Mouse (Mus musculus) layer of hippocampus, adult 11-12 months (tissue): ENCODE measurements around the gene Ddc.
A peak's percentile ranks its signal among the peaks of the same experiment; 100 is the strongest.

Experiments used
- DNase-seq: peaks from one replicate; pipeline ENCODE4 v3.0.0; 2022; ENCODE audit warnings: low spot score

The Ddc gene

DNA sequence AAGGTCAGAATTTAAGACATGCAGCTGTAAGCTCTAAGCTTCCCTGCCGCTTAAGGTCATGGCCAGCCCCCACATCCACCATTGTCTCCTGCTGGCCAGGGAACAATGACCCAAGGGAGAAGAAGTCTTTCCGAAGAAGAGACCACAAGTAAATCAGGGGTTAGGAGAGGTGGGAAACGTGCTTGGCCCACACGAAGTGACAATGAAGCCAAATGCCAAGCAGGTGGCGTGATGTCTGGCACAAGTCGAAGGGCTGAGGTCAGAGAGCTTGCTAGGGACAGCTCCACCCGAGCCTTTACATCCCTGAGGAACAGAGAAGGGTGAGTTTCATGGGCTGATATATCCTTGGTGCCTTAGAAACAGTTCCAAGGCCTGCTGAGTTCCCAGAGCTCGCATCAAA, 52.9 kb downstream of the Ddc start:
- no peak for DNase-seq

- peak; percentile 43 for DNase-seq
Observed at GRCm38 (mm10) chr11:11844367-11844971, 53.5 kb downstream of the Ddc start.

DNA sequence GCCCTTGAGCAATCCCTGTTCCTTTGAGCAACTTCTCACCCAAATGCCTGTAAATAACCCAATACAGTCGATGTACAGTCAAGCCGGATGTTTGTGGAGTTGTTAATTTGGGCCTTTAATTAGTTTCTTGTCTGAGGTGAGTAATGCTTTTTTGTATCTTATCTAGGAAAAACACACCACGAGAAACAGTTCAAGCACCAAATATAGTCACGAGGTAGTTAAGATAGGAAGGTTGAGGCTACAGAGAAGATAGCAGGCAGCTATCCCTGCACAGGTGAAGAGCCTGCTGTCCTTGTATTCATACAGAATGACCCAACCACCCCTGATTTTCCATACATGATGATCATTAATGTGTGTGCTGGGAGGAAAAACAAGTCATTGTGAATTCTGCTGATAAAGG, 56.4 kb downstream of the Ddc start:
- DNase-seq = no peak

GRCm38 (mm10) chr11:11840746-11841145, 57.2 kb downstream of the Ddc start:
- DNase-seq = no peak

GRCm38 (mm10) chr11:11839874-11840273, 58.1 kb downstream of the Ddc start:
- DNase-seq = no peak

DNA sequence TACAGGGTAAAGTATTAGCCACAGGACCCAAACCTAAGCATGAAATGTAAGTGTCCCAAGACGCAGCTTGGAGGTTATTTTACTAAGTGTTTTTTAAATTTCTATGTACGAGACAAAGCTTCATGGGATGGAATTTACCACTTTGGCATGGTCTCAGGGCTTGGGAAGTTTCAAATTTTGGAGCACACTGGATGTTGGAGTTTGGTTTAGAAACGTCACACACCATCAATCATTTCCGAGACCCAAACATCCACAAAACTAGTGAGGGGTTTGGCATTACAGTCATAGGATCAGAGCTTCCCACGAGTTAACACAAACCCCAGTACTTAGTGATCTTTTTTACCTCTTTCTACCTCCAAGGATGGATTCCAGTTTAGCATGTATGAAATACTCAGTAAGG, 60.6 kb downstream of the Ddc start:
- DNase-seq = no peak

DNA sequence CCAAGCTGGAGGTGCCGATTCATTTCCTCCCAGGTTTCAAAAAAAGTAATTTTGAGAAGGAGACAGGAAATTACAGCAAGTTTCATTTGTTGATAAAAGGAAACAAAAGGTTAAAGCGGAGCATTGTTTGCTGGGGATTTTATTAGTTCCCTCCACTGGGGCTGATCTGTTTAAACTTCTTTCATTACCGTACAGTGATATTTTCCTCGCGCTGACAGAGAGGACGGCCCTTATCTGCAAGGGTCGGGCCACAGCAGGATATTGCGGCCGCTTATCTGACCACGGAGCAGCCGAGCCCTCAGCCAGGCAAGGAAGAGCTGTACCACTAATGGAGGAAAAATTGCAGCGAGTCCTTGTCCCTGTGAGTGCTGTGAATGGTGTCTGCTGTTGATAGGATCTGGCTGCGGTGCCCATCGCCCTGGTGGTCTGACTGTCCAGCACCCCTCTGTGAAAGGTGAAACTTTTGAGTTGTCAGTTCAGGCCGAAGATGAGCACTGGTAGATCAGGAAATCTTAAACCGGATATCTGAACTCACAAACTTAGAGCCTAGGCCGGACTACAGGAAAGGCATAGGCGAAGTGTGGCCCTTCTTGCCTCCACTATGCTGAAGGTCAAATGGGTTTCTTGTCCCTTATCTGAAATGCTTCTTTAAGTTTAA, 61.1 kb downstream of the Ddc start:
- no peak for DNase-seq

DNA sequence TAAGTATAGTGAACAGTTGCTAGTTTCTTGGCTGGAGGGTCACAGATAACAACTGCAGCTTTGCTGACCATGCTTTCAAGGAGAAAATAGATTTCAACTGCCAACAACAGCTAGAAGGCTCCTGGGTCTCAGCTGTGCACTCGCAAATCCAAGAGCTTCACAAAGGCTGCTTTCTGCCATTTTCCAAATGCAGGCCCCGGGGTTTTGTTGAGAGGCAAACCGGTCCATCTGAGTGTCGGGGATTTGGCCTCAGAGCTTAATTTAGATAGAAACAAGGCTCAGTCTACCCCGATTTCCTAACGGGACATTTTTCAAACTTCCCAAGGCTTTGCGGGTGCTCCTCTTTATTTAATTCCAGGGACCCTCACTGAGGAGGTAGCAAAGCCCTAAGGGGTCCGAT, 61.7 kb downstream of the Ddc start:
- DNase-seq = no peak

- DNase-seq = no peak
Observed at GRCm38 (mm10) chr11:11835791-11836190, 62.2 kb downstream of the Ddc start.

- no peak for DNase-seq
Observed at GRCm38 (mm10) chr11:11835361-11835760, 62.6 kb downstream of the Ddc start.

DNA sequence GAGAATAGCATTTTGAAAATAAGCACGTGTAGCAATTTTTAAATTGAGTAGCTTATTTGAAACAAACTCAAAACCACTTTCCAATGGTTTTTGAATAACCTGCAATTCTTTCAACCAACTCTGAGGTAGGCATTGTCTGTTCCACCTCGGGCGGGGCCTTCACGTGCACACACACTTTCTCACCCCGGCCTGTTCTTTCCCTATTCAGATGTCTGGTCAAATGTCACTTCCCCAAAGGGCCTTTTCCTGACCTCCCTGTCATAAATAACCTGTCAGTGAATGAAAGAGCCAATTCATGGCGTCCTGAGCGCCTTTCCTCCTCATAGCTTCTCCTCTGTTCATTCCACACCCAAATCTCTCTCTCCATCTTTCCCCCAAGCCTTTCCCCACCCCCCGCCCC, 64.8 kb downstream of the Ddc start:
- no peak for DNase-seq

- DNase-seq = no peak
Observed at GRCm38 (mm10) chr11:11832755-11833084, 65.2 kb downstream of the Ddc start.

DNA sequence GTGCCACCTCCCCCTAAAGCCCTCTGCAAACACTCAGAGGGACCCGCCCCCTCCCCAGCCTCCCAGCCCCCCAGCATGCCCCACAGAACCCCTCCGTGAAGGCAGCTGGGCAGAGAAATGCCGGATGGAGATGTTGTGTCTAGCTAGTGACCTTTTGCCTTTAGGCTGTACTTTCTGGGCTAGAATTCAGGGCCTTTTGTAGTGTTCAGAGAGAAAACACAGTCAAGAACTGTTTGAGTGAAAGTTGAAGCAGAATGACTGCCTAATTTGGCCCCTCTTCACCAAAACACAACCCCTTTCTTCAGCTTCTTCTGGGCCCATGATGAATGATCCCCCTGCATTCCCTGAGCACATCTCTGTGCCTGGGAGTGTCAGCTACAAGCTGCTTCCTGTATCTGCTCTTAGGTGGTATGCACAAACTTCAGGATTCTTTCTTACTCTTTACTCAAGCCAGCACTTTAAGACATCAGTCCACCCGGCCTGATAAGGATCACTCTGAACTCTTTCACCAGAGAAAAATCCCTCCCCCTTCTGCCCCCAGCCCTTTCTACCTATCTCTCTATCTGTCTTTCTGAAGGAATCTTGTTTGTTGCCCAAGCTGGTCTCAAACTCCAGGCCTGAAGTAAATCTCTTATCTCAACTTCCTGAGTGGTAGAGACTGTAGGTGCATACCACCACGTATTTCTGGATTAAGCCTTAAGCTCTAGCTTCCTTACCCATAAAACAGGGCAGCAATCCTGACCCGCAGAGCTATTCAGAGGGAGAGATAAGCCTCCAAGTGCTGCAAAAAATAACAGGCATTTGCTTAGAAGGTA, 65.8 kb downstream of the Ddc start:
- DNase-seq = no peak

DNA sequence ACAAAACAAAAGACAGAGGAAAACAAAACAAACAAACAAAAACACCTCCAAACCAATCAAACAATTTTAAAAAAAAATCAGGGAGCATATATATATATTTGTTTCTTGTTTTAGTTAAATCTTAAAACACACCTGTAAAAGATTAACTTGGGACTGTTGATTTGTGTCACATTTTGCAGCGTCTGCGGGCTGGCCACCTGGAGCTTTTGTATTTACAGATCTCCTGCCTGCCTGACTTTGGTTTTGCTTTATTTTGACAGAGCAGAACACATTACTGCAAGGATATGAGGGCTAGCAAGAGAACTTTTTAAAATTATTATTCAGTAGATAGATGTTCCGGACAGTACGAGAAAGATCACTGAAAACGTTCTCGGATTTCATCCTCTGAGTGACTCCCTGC, 66.4 kb downstream of the Ddc start:
- DNase-seq = no peak

DNA sequence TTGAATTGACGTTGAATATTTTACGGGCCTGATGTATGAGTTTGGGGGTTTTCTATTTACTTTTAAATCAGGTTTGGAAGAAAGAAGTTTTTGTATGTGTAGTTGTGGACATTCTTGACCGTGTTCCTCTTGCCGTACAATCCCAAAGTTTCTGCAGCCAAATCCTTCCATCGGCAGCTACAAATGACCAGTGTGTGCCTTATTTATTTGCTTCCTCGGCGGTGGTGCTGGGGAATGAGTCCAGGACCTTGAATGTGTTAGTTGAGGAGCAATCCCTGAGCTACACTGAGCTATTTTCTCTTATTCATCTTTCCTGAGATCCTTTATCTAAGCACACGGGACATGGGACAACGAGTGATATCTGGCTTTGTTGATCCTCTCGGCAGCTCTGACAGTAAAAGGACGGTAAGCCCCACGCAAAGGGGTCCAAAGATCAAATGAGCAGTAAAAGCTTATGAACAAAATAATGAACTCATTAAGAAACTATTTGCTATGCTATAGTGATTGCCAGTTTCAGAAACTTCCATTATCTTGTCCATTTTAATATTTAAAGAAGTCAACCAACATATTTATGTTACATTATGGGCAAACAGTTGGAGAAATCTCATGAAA, 67.0 kb downstream of the Ddc start:
- no peak for DNase-seq

GRCm38 (mm10) chr11:11829161-11830000, 68.6 kb downstream of the Ddc start:
- no peak for DNase-seq

- no peak for DNase-seq
Observed at GRCm38 (mm10) chr11:11828761-11829160, 69.2 kb downstream of the Ddc start.

GRCm38 (mm10) chr11:11828251-11828650, 69.7 kb downstream of the Ddc start:
- DNase-seq = no peak

DNA sequence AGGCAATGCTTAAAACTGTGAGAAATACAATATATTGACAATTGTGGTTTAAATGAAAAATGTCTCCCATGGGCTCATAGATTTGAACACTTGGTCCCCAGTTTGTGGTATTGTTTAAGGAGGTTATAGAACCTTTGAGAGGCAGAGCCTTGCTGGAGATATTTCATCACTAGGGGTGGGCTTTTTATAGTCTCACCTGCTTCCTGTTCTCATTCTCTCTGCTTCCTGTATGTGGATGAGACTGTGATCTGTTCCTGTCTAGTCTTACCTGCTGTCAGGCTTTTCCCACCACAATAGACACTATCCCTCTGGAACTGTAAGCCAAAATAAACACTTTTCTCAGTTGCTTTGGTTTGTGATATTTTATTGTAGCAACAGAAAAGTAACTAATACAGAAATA, 71.5 kb downstream of the Ddc start:
- DNase-seq = no peak

- no peak for DNase-seq
Observed at GRCm38 (mm10) chr11:11825670-11826069, 72.3 kb downstream of the Ddc start.

GRCm38 (mm10) chr11:11824970-11825635, 72.8 kb downstream of the Ddc start:
- no peak for DNase-seq
